Mouse (Mus musculus): ENCODE measurements at regions not wholly inside any gene's neighbourhood (a gene's known extent, or its start where the extent isn't known, plus 50 kb on each side); places are given as distances from the start of the nearest gene placed in this dataset.
A peak's percentile ranks its signal among the peaks of the same experiment; 100 is the strongest.

DNA sequence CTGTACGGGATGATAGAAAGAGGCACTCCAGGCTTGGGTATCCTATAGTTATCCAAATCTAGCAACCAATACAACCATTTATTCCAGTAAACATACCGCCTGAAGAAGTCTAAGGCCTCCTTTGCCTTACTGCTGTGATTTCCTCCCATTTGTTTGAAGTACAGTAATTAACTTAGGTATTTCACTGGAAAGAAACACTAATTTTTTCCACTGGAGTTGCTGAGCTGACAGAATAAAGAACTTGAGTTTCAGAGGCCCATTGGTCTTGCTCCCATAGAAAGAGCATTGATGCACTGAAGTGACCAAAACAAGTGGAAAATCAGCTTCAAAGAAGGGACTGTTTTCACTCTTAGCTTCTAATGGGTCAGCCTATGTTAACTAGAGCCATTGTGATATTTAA is 1100.8 kb upstream of the Gm7489 start:
- DNase-seq (ENCODE audit: low read depth, low spot score) = no peak

GRCm38 (mm10) chr15:52785196-52785595 is 1099.5 kb upstream of the Gm7489 start:
- no peak for DNase-seq (ENCODE audit: low read depth, low spot score)

DNA sequence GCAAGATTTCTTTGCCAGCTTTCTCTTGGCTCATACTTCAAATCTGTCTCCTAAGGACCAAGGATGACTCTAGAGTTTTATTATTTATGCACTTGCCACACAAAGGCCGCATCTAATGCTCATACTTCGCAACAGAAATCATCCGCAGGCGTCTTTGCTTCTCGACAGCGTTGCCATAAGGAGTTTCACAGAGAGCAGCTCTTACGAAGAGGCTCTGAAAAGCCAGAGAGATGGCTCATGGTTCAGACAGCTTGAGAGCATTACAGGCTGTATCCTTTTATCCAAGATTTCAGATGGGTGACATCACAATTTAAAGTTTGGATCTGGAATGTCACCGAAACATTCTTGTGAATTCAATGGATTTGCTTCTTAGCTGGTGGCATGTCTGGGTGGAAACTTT is 1098.7 kb upstream of the Gm7489 start:
- no peak for DNase-seq (ENCODE audit: low read depth, low spot score)

DNA sequence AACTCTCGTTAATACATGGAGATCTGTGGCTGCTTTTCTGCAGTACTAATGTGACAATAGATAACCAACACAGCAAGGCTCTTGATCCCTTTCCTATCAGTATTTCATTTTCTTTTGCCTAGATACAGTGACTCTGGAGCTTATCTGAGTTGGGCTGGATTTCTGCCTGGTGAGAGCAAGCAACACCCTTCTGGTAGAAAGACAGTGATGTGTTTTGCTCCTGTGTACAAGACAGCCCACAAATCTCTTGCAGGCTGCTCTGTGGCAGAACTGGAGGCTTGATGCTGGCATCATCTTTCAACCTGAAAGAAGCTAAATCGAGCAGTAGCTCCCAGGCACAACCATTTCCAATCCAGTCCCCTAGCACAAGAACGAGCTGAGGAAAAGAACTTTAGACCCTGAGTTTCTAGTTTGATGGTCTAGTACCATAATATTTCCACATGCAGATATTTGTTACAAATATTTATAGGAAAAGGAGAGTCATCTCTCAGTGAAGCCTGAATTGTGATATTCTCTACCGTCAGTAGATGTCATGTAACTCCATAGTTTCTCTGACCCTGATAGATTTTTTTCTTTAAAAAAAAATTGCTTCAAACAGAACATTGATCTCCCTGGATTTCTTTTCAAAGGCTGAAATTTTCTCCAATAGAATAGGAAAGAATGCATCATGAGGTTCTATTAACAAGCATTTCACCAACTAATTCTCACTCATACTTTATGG is 1079.1 kb upstream of the Gm7489 start:
- no peak for DNase-seq (ENCODE audit: low read depth, low spot score)

- no peak for DNase-seq (ENCODE audit: low read depth, low spot score)
Observed at GRCm38 (mm10) chr15:52808622-52809021, 1076.1 kb upstream of the Gm7489 start.

GRCm38 (mm10) chr15:52820796-52821195 is 1063.9 kb upstream of the Gm7489 start:
- DNase-seq (ENCODE audit: low read depth, low spot score) = no peak

GRCm38 (mm10) chr15:52836896-52837295 is 1047.8 kb upstream of the Gm7489 start:
- no peak for DNase-seq (ENCODE audit: low read depth, low spot score)

- DNase-seq (ENCODE audit: low read depth, low spot score) = no peak
Observed at GRCm38 (mm10) chr15:52848132-52848531, 1036.6 kb upstream of the Gm7489 start.

- DNase-seq (ENCODE audit: low read depth, low spot score) = no peak
Observed at GRCm38 (mm10) chr15:52858682-52859081, 1026.0 kb upstream of the Gm7489 start.

GRCm38 (mm10) chr15:52863494-52863893 is 1021.2 kb upstream of the Gm7489 start:
- no peak for DNase-seq (ENCODE audit: low read depth, low spot score)

DNA sequence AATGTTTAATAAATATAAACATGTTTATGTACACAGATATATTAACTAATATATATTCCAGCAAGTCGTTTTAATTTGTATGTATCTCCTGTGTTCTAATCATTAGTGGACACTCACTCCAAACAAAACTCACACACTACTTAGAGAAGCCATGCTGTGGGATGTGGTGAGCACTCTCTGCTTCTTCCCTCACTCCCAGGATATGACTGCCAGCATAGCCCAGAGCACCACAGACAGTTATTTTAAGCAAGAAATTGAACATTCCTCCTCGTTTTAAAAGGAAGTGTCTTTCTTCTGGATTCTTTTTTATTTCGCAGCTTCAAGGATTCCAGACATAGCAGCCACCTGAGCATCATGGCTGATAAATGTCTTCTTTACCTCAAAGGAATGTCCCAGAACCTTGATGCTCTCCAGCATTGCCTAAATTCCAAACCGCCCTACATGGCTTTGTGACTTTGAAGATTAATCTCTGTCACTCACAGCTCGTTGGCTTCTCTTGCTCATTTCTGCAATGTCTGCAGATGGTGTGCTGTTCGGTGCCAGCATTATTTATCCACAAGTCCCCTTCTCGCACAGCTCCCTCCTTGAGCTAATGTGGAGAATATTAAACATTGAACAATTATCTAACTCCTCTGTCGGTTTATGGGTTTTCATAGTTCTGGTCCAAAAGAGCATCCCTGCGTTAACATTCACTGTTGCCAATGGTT is 992.3 kb upstream of the Gm7489 start:
- peak; percentile 12 for DNase-seq (ENCODE audit: low read depth, low spot score)

GRCm38 (mm10) chr15:52898107-52898506 is 986.6 kb upstream of the Gm7489 start:
- DNase-seq (ENCODE audit: low read depth, low spot score) = no peak

GRCm38 (mm10) chr15:52899403-52899802 is 985.3 kb upstream of the Gm7489 start:
- no peak for DNase-seq (ENCODE audit: low read depth, low spot score)

- no peak for DNase-seq (ENCODE audit: low read depth, low spot score)
Observed at GRCm38 (mm10) chr15:52899822-52900221, 984.9 kb upstream of the Gm7489 start.

GRCm38 (mm10) chr15:52905231-52905630 is 979.5 kb upstream of the Gm7489 start:
- DNase-seq (ENCODE audit: low read depth, low spot score) = no peak

GRCm38 (mm10) chr15:52907217-52907616 is 977.5 kb upstream of the Gm7489 start:
- DNase-seq (ENCODE audit: low read depth, low spot score) = no peak

DNA sequence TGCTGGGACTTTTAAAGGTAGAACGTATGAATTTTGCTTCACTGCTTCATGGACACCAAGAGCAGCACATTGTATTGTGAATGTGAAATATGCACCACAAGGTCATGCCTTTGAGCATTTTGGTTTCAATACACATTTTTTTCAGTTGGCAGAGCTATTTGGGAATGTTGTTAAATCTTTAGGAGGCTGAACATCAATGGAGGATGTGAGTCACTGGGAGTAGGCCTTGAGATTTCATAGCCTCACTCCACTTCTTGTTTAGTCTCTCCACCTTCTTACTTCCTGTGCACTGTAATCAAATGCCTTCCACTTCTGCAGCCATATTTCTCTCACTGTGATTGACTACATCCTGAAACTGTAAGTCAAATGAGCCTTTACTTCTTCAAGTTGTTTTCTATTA is 962.4 kb upstream of the Gm7489 start:
- DNase-seq (ENCODE audit: low read depth, low spot score) = no peak

GRCm38 (mm10) chr15:52928408-52928807 is 956.3 kb upstream of the Gm7489 start:
- peak; percentile 31 for DNase-seq (ENCODE audit: low read depth, low spot score)

DNA sequence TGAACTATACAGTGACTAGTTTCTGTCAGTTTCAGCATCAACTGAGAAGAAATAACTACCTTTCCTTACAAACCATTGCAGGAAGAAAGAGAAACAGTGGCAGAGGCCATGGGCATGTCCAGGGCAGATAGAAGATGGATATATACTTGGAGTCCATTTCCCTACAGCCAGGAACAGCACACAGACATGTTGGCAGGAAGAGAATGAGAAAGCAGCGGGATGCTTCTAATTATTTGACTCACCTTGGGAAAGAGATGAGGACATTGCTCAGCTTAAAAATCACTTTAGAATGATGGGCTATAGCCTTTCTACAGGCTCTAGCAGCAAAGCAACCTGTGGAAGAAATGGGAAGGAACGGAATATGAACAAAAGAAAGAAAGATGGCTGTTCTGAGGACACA is 947.6 kb upstream of the Gm7489 start:
- DNase-seq (ENCODE audit: low read depth, low spot score) = no peak

GRCm38 (mm10) chr15:52944592-52944991 is 940.1 kb upstream of the Gm7489 start:
- DNase-seq (ENCODE audit: low read depth, low spot score) = no peak

- DNase-seq (ENCODE audit: low read depth, low spot score) = no peak
Observed at GRCm38 (mm10) chr15:52948196-52948595, 936.5 kb upstream of the Gm7489 start.

DNA sequence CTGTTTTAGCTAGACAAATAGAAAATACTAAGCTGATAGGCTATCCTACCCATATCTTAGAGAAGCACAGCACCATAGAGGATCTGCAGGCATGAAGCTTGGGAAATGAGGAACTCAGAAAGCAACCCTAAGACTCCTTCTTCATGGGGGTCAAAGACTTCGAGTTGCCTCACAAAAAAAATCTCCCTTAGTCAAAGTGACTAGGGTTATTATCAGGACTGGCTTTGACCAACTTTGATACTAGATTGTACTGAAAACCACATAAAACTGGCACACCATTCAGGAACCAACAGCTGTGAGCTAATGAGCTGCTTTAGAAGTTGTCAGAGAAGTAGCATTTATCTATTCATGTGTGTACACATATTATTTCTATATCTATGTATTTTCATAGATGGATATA is 931.2 kb upstream of the Gm7489 start:
- no peak for DNase-seq (ENCODE audit: low read depth, low spot score)
